Mouse (Mus musculus): ENCODE data around the gene Tmem52b. TPM values are rescaled to one million over a fixed set of nuclear protein-coding genes. Genes with fewer than 3 reads are reported as not detected.
"Not testable (repeated sequence)": the region's sequence is repeated elsewhere in the genome, so short reads cannot be mapped to it uniquely, and the experiment has no call there.

Gene Tmem52b
- polyA plus RNA-seq (2015; fragmentation: Nextera tagmentation; extraction: Ambion mirVana) = not detected in 2 replicates

GRCm38 (mm10) chr6:129512367-129512766, at the start of gene Tmem52b:
Gene Tmem52b, plus strand, starts transcription at chr6:129512555.
- no peak within 1 kb of the TSS for H3K4me3 ChIP-seq
- no peak for ATAC-seq
- no peak within 1 kb of the TSS for H3K9ac ChIP-seq
- H3K4me2 ChIP-seq = no peak within 1 kb of the TSS
- no peaks in the 10 kb centered on the region for H3K4me1 ChIP-seq
- H3K27ac ChIP-seq = no peak within 1 kb of the TSS
- no peaks in the 10 kb centered on the region for H3K36me3 ChIP-seq (ENCODE audit: poor library complexity, severe bottlenecking)
- no peaks in the 10 kb centered on the region for H3K27me3 ChIP-seq
- WGBS = 80% methylated on average over 3 of the region's 3 CpGs
- H3K9me3 ChIP-seq (replicated peaks) = no peaks in the 10 kb centered on the region

- H3K27ac ChIP-seq = no peak overlapping the region
- WGBS = 93% methylated on average over 6 of the region's 6 CpGs
- H3K4me3 ChIP-seq = no peak overlapping the region
- no peak overlapping the region for H3K4me2 ChIP-seq
- no peak for ATAC-seq
- H3K36me3 ChIP-seq (ENCODE audit: poor library complexity, severe bottlenecking) = no peaks in the 10 kb centered on the region
- H3K9ac ChIP-seq = no peak overlapping the region
- H3K4me1 ChIP-seq = no peaks in the 10 kb centered on the region
- no peaks in the 10 kb centered on the region for H3K9me3 ChIP-seq (replicated peaks)
- no peaks in the 10 kb centered on the region for H3K27me3 ChIP-seq
These were observed 41.0 kb upstream of the Tmem52b start for GRCm38 (mm10) chr6:129471386-129471785.

- no peak for ATAC-seq
- Histone ChIP-seq H3K9me3 (replicated peaks) (no peaks in the 10 kb centered on the region), H3K4me3 (no peak overlapping the region), H3K4me1 (no peaks in the 10 kb centered on the region), H3K36me3 (ENCODE audit: poor library complexity, severe bottlenecking) (no peaks in the 10 kb centered on the region), H3K9ac (no peak overlapping the region), H3K4me2 (no peak overlapping the region), H3K27ac (no peak overlapping the region), H3K27me3 (no peaks in the 10 kb centered on the region)
- 87% methylated on average over 5 of the region's 5 CpGs for WGBS
These were observed 39.7 kb upstream of the Tmem52b start for GRCm38 (mm10) chr6:129472627-129473026.

GRCm38 (mm10) chr6:129476404-129477126, 35.8 kb upstream of the Tmem52b start:
- Histone ChIP-seq H3K36me3 (ENCODE audit: poor library complexity, severe bottlenecking) (no peaks in the 10 kb centered on the region), H3K27ac (no peak overlapping the region), H3K9me3 (replicated peaks) (no peaks in the 10 kb centered on the region), H3K27me3 (no peaks in the 10 kb centered on the region), H3K4me3 (no peak overlapping the region), H3K9ac (no peak overlapping the region), H3K4me2 (no peak overlapping the region), H3K4me1 (no peaks in the 10 kb centered on the region)
- no peak for ATAC-seq
- WGBS = 32% methylated on average over 13 of the region's 13 CpGs

- H3K4me1 ChIP-seq = no peaks in the 10 kb centered on the region
- no peak overlapping the region; the same call in 1 of the 2 replicates for H3K4me2 ChIP-seq
- H3K27ac ChIP-seq = peak overlapping the region; percentile 31; the same call in 1 of the 2 replicates
- H3K4me3 ChIP-seq = no peak overlapping the region
- H3K27me3 ChIP-seq = no peaks in the 10 kb centered on the region
- H3K9me3 ChIP-seq (replicated peaks) = no peaks in the 10 kb centered on the region
- H3K9ac ChIP-seq = no peak overlapping the region
- 53% methylated on average over 8 of the region's 8 CpGs for WGBS
- H3K36me3 ChIP-seq (ENCODE audit: poor library complexity, severe bottlenecking) = no peaks in the 10 kb centered on the region
- ATAC-seq = peak; percentile 93
These were observed 32.0 kb upstream of the Tmem52b start for GRCm38 (mm10) chr6:129480089-129480958.

GRCm38 (mm10) chr6:129494924-129495323, 17.4 kb upstream of the Tmem52b start:
- Histone ChIP-seq H3K9ac (no peak overlapping the region), H3K27me3 (no peaks in the 10 kb centered on the region), H3K36me3 (ENCODE audit: poor library complexity, severe bottlenecking) (no peaks in the 10 kb centered on the region), H3K4me2 (no peak overlapping the region), H3K4me1 (no peaks in the 10 kb centered on the region), H3K9me3 (replicated peaks) (no peaks in the 10 kb centered on the region), H3K27ac (no peak overlapping the region), H3K4me3 (no peak overlapping the region)
- 80% methylated on average over 4 of the region's 4 CpGs for WGBS
- ATAC-seq = no peak

GRCm38 (mm10) chr6:129497345-129498218, 14.8 kb upstream of the Tmem52b start:
- Histone ChIP-seq H3K9ac (no peak overlapping the region), H3K9me3 (replicated peaks) (no peaks in the 10 kb centered on the region), H3K36me3 (ENCODE audit: poor library complexity, severe bottlenecking) (no peaks in the 10 kb centered on the region), H3K4me1 (no peaks in the 10 kb centered on the region), H3K4me2 (no peak overlapping the region), H3K27me3 (no peaks in the 10 kb centered on the region), H3K4me3 (no peak overlapping the region), H3K27ac (no peak overlapping the region)
- WGBS = 88% methylated on average over 3 of the region's 3 CpGs
- no peak for ATAC-seq

- not testable (repeated sequence) for H3K4me3 ChIP-seq; H3K36me3 ChIP-seq (ENCODE audit: poor library complexity, severe bottlenecking); ATAC-seq; H3K27me3 ChIP-seq; H3K27ac ChIP-seq; H3K9ac ChIP-seq; H3K4me2 ChIP-seq; H3K9me3 ChIP-seq (replicated peaks); H3K4me1 ChIP-seq
- WGBS = 91% methylated on average over 1 of the region's 1 CpGs
These were observed 12.8 kb upstream of the Tmem52b start for GRCm38 (mm10) chr6:129499516-129499915.

GRCm38 (mm10) chr6:129503471-129503870, 8.9 kb upstream of the Tmem52b start:
- Histone ChIP-seq H3K27ac (no peak overlapping the region), H3K4me2 (no peak overlapping the region), H3K4me3 (no peak overlapping the region), H3K9ac (no peak overlapping the region), H3K9me3 (replicated peaks) (no peaks in the 10 kb centered on the region; the same call in 1 of the 2 replicates), H3K27me3 (no peaks in the 10 kb centered on the region), H3K4me1 (no peaks in the 10 kb centered on the region), H3K36me3 (ENCODE audit: poor library complexity, severe bottlenecking) (no peaks in the 10 kb centered on the region)
- 78% methylated on average over 2 of the region's 2 CpGs for whole genome bisulfite sequencing
- no peak for ATAC-seq

GRCm38 (mm10) chr6:129507024-129507423, 5.3 kb upstream of the Tmem52b start, which contains the start of gene Olr1:
Gene Olr1, minus strand, starts transcription at chr6:129507165.
- no peaks in the 10 kb centered on the region for H3K27me3 ChIP-seq
- 90% methylated on average over 9 of the region's 9 CpGs for WGBS

GRCm38 (mm10) chr6:129510120-129510911, 2.0 kb upstream of the Tmem52b start:
- Histone ChIP-seq H3K4me1 (no peaks in the 10 kb centered on the region), H3K4me3 (no peak overlapping the region), H3K36me3 (ENCODE audit: poor library complexity, severe bottlenecking) (no peaks in the 10 kb centered on the region), H3K27ac (no peak overlapping the region), H3K27me3 (no peaks in the 10 kb centered on the region), H3K4me2 (no peak overlapping the region), H3K9me3 (replicated peaks) (no peaks in the 10 kb centered on the region), H3K9ac (no peak overlapping the region)
- no peak for ATAC-seq
- 65% methylated on average over 6 of the region's 6 CpGs for WGBS

More at GRCm38 (mm10) chr6:129507024-129507423, 5.3 kb upstream of the Tmem52b start, which contains the start of gene Olr1:
- no peaks in the 10 kb centered on the region; the same call in 1 of the 2 replicates for H3K9me3 ChIP-seq (replicated peaks)
- no peak within 1 kb of the TSS for H3K27ac ChIP-seq
- ATAC-seq = no peak
- no peak within 1 kb of the TSS for H3K9ac ChIP-seq
- H3K4me3 ChIP-seq = no peak within 1 kb of the TSS
- no peak within 1 kb of the TSS for H3K4me2 ChIP-seq
- H3K36me3 ChIP-seq (ENCODE audit: poor library complexity, severe bottlenecking) = no peaks in the 10 kb centered on the region
- no peaks in the 10 kb centered on the region for H3K4me1 ChIP-seq
